In genomic region chr17:6005638-6006471, GRCm38 (mm10) we compare ENCODE assay signal across 8 mouse cellular contexts.
DNase-seq lines count a peak whose midpoint lies in the region; ATAC-seq lines count a peak whose summit lies in the region.

No protein-coding gene starts in this region.

- H3K9ac ChIP-seq in embryonic facial prominence, embryonic 12.5 days: no peak overlapping the region
- no peak overlapping the region; the same call in 1 of the 2 replicates for H3K9ac ChIP-seq in heart, embryonic 11.5 days (ENCODE audit: low read depth, low read length)
- no peak overlapping the region for H3K9ac ChIP-seq in liver, embryonic 15.5 days
- no peak overlapping the region for H3K9ac ChIP-seq in neural tube, embryonic 11.5 days (ENCODE audit: low read length)

- no peaks in the 10 kb centered on the region for H3K27me3 ChIP-seq in embryonic facial prominence, embryonic 12.5 days
- H3K27me3 ChIP-seq in heart, embryonic 11.5 days (ENCODE audit: control insufficient read depth, insufficient read depth, low read length): no peaks in the 10 kb centered on the region
- H3K27me3 ChIP-seq in liver, embryonic 15.5 days: no peaks in the 10 kb centered on the region
- H3K27me3 ChIP-seq in neural tube, embryonic 11.5 days (ENCODE audit: control insufficient read depth, insufficient read depth, low read length): no peaks in the 10 kb centered on the region

- peak; percentile 29 for ATAC-seq in embryonic facial prominence, embryonic 12.5 days (ENCODE audit: insufficient number of reproducible peaks, insufficient read depth, low FRiP score, low TSS enrichment)
- 0 out of 2 replicates have a peak, but pooled peaks have one; percentile 4 for ATAC-seq in heart, embryonic 11.5 days (replicated peaks; ENCODE audit: insufficient number of reproducible peaks, low FRiP score, low TSS enrichment)
- ATAC-seq in liver, embryonic 15.5 days (ENCODE audit: insufficient read depth): peak; percentile 22; the same call in 1 of the 2 replicates
- no peak for ATAC-seq in neural tube, embryonic 11.5 days (ENCODE audit: insufficient read depth, low FRiP score, low TSS enrichment)

- H3K36me3 ChIP-seq in embryonic facial prominence, embryonic 12.5 days: no peaks in the 10 kb centered on the region
- H3K36me3 ChIP-seq in heart, embryonic 11.5 days (ENCODE audit: control insufficient read depth, insufficient read depth, low read length): peaks cover 3% of the 10 kb centered on the region; the same call in 1 of the 2 replicates
- no peaks in the 10 kb centered on the region; the same call in 1 of the 2 replicates for H3K36me3 ChIP-seq in liver, embryonic 15.5 days (replicated peaks)
- no peaks in the 10 kb centered on the region for H3K36me3 ChIP-seq in neural tube, embryonic 11.5 days (ENCODE audit: control insufficient read depth, insufficient read depth, low read length)

- H3K4me3 ChIP-seq in embryonic facial prominence, embryonic 12.5 days: no peak overlapping the region
- H3K4me3 ChIP-seq in heart, embryonic 11.5 days (ENCODE audit: low read depth, low read length): no peak overlapping the region
- H3K4me3 ChIP-seq in liver, embryonic 15.5 days (replicated peaks): no peak overlapping the region
- no peak overlapping the region for H3K4me3 ChIP-seq in neural tube, embryonic 11.5 days (ENCODE audit: low read depth, low read length)

- peak overlapping the region; percentile 31 for H3K4me2 ChIP-seq in embryonic facial prominence, embryonic 12.5 days (replicated peaks)
- peak overlapping the region; percentile 14 for H3K4me2 ChIP-seq in heart, embryonic 11.5 days
- peak overlapping the region; percentile 20; the same call in 1 of the 2 replicates for H3K4me2 ChIP-seq in liver, embryonic 15.5 days
- H3K4me2 ChIP-seq in neural tube, embryonic 11.5 days (ENCODE audit: low read depth): 0 out of 2 replicates have a peak overlapping the region, but pooled peaks have one; percentile 3

- peaks cover 17% of the 10 kb centered on the region for H3K4me1 ChIP-seq in embryonic facial prominence, embryonic 12.5 days
- H3K4me1 ChIP-seq in heart, embryonic 11.5 days (ENCODE audit: control insufficient read depth, insufficient read depth, low read length): peaks cover 26% of the 10 kb centered on the region
- H3K4me1 ChIP-seq in liver, embryonic 15.5 days (replicated peaks): peaks cover 20% of the 10 kb centered on the region
- no peaks in the 10 kb centered on the region for H3K4me1 ChIP-seq in neural tube, embryonic 11.5 days (ENCODE audit: control insufficient read depth, insufficient read depth, low read length)

- H3K9me3 ChIP-seq in embryonic facial prominence, embryonic 12.5 days: no peaks in the 10 kb centered on the region
- no peaks in the 10 kb centered on the region for H3K9me3 ChIP-seq in heart, embryonic 11.5 days (replicated peaks; ENCODE audit: control insufficient read depth, low read length)
- H3K9me3 ChIP-seq in liver, embryonic 15.5 days (replicated peaks): no peaks in the 10 kb centered on the region
- no peaks in the 10 kb centered on the region for H3K9me3 ChIP-seq in neural tube, embryonic 11.5 days (ENCODE audit: control insufficient read depth, low read length)

- peak; percentile 39 to 57 for DNase-seq in gastrocnemius, adult 8-10 months (ENCODE audit: low spot score in 2 of 2)
- no peak for DNase-seq in gastrocnemius, postnatal 4 days (ENCODE audit: low spot score in 2 of 2)
- DNase-seq in kidney, postnatal 14 days: peak; percentile 81
- no peak for DNase-seq in neural tube, embryonic 11.5 days (ENCODE audit: low spot score)
- DNase-seq in thymus, postnatal 4 days: peak; percentile 60

- H3K27ac ChIP-seq in embryonic facial prominence, embryonic 12.5 days: peak overlapping the region; percentile 75
- H3K27ac ChIP-seq in heart, embryonic 11.5 days (ENCODE audit: low read depth, low read length): peak overlapping the region; percentile 72
- no peak overlapping the region; the same call in 1 of the 2 replicates for H3K27ac ChIP-seq in liver, embryonic 15.5 days (replicated peaks)
- H3K27ac ChIP-seq in neural tube, embryonic 11.5 days (ENCODE audit: low read depth, low read length): no peak overlapping the region

- 27% methylated on average over 14 of the region's 14 CpGs for WGBS in embryonic facial prominence, embryonic 12.5 days
- 33% methylated on average over 14 of the region's 14 CpGs for WGBS in heart, embryonic 11.5 days (ENCODE audit: insufficient replicate concordance)
- WGBS in liver, embryonic 15.5 days (ENCODE audit: insufficient replicate concordance): 22% methylated on average over 14 of the region's 14 CpGs
- WGBS in neural tube, embryonic 11.5 days: 39% methylated on average over 14 of the region's 14 CpGs

Comparison
In these comparisons a context has a peak if more than half of its experiments do, and no peak if none do; other contexts are left out.
1. DNase-seq: peak in gastrocnemius, adult 8-10 months (2 of 2), kidney, postnatal 14 days (single experiment) and thymus, postnatal 4 days (single experiment); none in gastrocnemius, postnatal 4 days (0 of 2) and neural tube, embryonic 11.5 days (single experiment).
2. H3K27ac ChIP-seq: peak in embryonic facial prominence, embryonic 12.5 days (single experiment) and heart, embryonic 11.5 days (single experiment); none in liver, embryonic 15.5 days (single experiment) and neural tube, embryonic 11.5 days (single experiment).
3. Peak in every context shown above with its lines, with median percentiles within 50 percentile points of each other: H3K4me2 ChIP-seq.